Mouse (Mus musculus): ENCODE data around the gene Msmo1. TPM values are rescaled to one million over a fixed set of nuclear protein-coding genes. Genes with fewer than 3 reads are reported as not detected.

Msmo1 gene
- polyA plus RNA-seq, 1 experiment from 2014 or later: 111 TPM

Other genes starting within 250 kb of the Msmo1 start
- 67.0 and 69.2 TPM in 2 replicates for gene Cpe, start 40.7 kb downstream of the Msmo1 start, polyA plus RNA-seq (2016; fragmentation: Nextera tagmentation; extraction: Ambion mirVana)
- gene Klhl2, start 116.2 kb upstream of the Msmo1 start, polyA plus RNA-seq (2016; fragmentation: Nextera tagmentation; extraction: Ambion mirVana): 10.0 and 11.9 TPM in 2 replicates
- 28.5 and 29.0 TPM in 2 replicates for gene Tmem192, start 213.4 kb upstream of the Msmo1 start, polyA plus RNA-seq (2016; fragmentation: Nextera tagmentation; extraction: Ambion mirVana)